Mouse (Mus musculus) CH12.LX (cell line): Measurements from ENCODE around the gene Etv6. TPM values are rescaled to one million over a fixed set of nuclear protein-coding genes. Genes with fewer than 3 reads are reported as not detected.

Source experiments
- DNase-seq: peaks from one replicate; pipeline ENCODE4 v3.0.0-alpha.2; 2013; ENCODE audit errors: extremely low read depth
- H3K27ac ChIP-seq: 2 replicates; pipeline ENCODE4 v1.5.1; 2012; ENCODE audit warnings: low read depth, mild to moderate bottlenecking, control low read depth, moderate library complexity; ENCODE audit not compliant: insufficient read depth
- H3K27me3 ChIP-seq: replicated peaks from 2 replicates; pipeline ENCODE3; 2012; ENCODE audit warnings: inconsistent platforms
- H3K36me3 ChIP-seq, 2 experiments: replicated peaks in 1 of 2; 2 replicates each; pipeline versions ENCODE3 to v1.6.1; 2012; ENCODE audit warnings: inconsistent platforms in 1 of 2, low read length in 1 of 2, mild to moderate bottlenecking in 1 of 2, mixed read lengths in 1 of 2, moderate library complexity in 1 of 2; ENCODE audit not compliant: control insufficient read depth in 1 of 2, insufficient read depth in 1 of 2
- H3K4me1 ChIP-seq, 2 experiments: 2 replicates each; pipeline ENCODE4 v1.6.1; 2012; ENCODE audit warnings: inconsistent platforms in 1 of 2, moderate library complexity in 1 of 2; ENCODE audit not compliant: insufficient read depth in 2 of 2, control insufficient read depth in 1 of 2
- H3K4me2 ChIP-seq: 2 replicates; pipeline ENCODE4 v1.6.1; 2012; ENCODE audit warnings: low read depth, mild to moderate bottlenecking, control low read depth; ENCODE audit not compliant: poor library complexity, insufficient read depth, severe bottlenecking
- H3K4me3 ChIP-seq, 3 experiments: fragments of 150-350 bp in 1 of 3; sonication (generic) in 1 of 3; replicated peaks in 1 of 3; 2 replicates each; pipeline versions ENCODE3 to v1.5.1; 2011 to 2012; ENCODE audit warnings: low read depth in 2 of 3, low read length in 2 of 3, mild to moderate bottlenecking in 2 of 3, moderate library complexity in 2 of 3, control low read depth in 1 of 3, improper control_type of control experiment in 1 of 3, inconsistent platforms in 1 of 3, mixed read lengths in 1 of 3; ENCODE audit not compliant: poor library complexity in 1 of 3
- H3K79me2 ChIP-seq: replicated peaks from 2 replicates; pipeline ENCODE4 v1.6.1; 2012; ENCODE audit warnings: mild to moderate bottlenecking, moderate library complexity; ENCODE audit not compliant: control insufficient read depth, poor library complexity, insufficient read depth, severe bottlenecking; ENCODE audit errors: extremely low read depth
- H3K9ac ChIP-seq: 2 replicates; pipeline ENCODE4 v1.6.1; 2012; ENCODE audit warnings: low read depth, mild to moderate bottlenecking, control low read depth, moderate library complexity; ENCODE audit not compliant: insufficient read depth
- H3K9me3 ChIP-seq: replicated peaks from 2 replicates; pipeline ENCODE3; 2012; ENCODE audit warnings: low read length, inconsistent platforms, mixed read lengths
- BHLHE40 ChIP-seq: IDR thresholded peaks from 2 replicates; pipeline ENCODE4 v1.6.1; 2011; ENCODE audit warnings: mild to moderate bottlenecking, low read depth, low read length, improper control_type of control experiment
- CHD1 ChIP-seq: IDR thresholded peaks from 2 replicates; pipeline ENCODE4 v1.6.1; 2012; ENCODE audit warnings: low read depth, low read length, improper control_type of control experiment, inconsistent platforms
- CHD2 ChIP-seq: IDR thresholded peaks from 2 replicates; pipeline ENCODE4 v1.6.1; 2011; ENCODE audit warnings: low read length, improper control_type of control experiment
- CTCF ChIP-seq, 2 experiments: IDR thresholded peaks in 1 of 2; conservative IDR thresholded peaks in 1 of 2; 2 replicates each; pipeline ENCODE4 v1.5.1; 2011 to 2012; ENCODE audit warnings: low read depth in 2 of 2, low read length in 2 of 2, improper control_type of control experiment in 1 of 2, inconsistent platforms in 1 of 2, mild to moderate bottlenecking in 1 of 2, moderate library complexity in 1 of 2
- E2F4 ChIP-seq: IDR thresholded peaks from 2 replicates; pipeline ENCODE4 v1.6.1; 2011; ENCODE audit warnings: low read depth, low read length, improper control_type of control experiment; ENCODE audit not compliant: insufficient replicate concordance
- ELF1 ChIP-seq: IDR thresholded peaks from 2 replicates; pipeline ENCODE4 v1.6.1; 2014; ENCODE audit warnings: low read depth, mild to moderate bottlenecking, inconsistent platforms, low read length, improper control_type of control experiment
- EP300 ChIP-seq: IDR thresholded peaks from 2 replicates; pipeline ENCODE4 v1.6.1; 2011; ENCODE audit warnings: low read length, improper control_type of control experiment
- ETS1 ChIP-seq: conservative IDR thresholded peaks from 2 replicates; pipeline ENCODE4 v1.6.1; 2012; ENCODE audit warnings: low read depth, mild to moderate bottlenecking, inconsistent platforms, low read length, improper control_type of control experiment, moderate library complexity
- HCFC1 ChIP-seq: IDR thresholded peaks from 2 replicates; pipeline ENCODE4 v1.6.1; 2012; ENCODE audit warnings: low read depth, mild to moderate bottlenecking, inconsistent platforms, low read length, improper control_type of control experiment
- IRF4 ChIP-seq: IDR thresholded peaks from 2 replicates; pipeline ENCODE4 v1.6.1; 2014; ENCODE audit warnings: low read depth, mild to moderate bottlenecking, inconsistent platforms, low read length, improper control_type of control experiment
- JUND ChIP-seq: conservative IDR thresholded peaks from 2 replicates; pipeline ENCODE4 v1.6.1; 2011; ENCODE audit warnings: low read depth, low read length, improper control_type of control experiment
- MAX ChIP-seq: IDR thresholded peaks from 2 replicates; pipeline ENCODE4 v1.6.1; 2011; ENCODE audit warnings: low read length, improper control_type of control experiment
- MEF2A ChIP-seq: IDR thresholded peaks from 2 replicates; pipeline ENCODE4 v1.6.1; 2014; ENCODE audit warnings: low read depth, mild to moderate bottlenecking, inconsistent platforms, low read length, improper control_type of control experiment, borderline replicate concordance
- MXI1 ChIP-seq: IDR thresholded peaks from 2 replicates; pipeline ENCODE4 v1.6.1; 2011; ENCODE audit warnings: mild to moderate bottlenecking, low read depth, low read length, improper control_type of control experiment
- MYC ChIP-seq: IDR thresholded peaks from 2 replicates; pipeline ENCODE4 v1.6.1; 2011; ENCODE audit warnings: low read depth, mild to moderate bottlenecking, improper control_type of control experiment, low read length
- NRF1 ChIP-seq: IDR thresholded peaks from 2 replicates; pipeline ENCODE4 v1.6.1; 2014; ENCODE audit warnings: low read depth, mild to moderate bottlenecking, inconsistent platforms, low read length, improper control_type of control experiment, moderate library complexity
- POLR2A ChIP-seq: IDR thresholded peaks from 2 replicates; pipeline ENCODE4 v1.6.1; 2011; ENCODE audit warnings: low read depth, mild to moderate bottlenecking, improper control_type of control experiment, low read length
- POLR2AphosphoS2 ChIP-seq: IDR thresholded peaks from 2 replicates; pipeline ENCODE4 v1.6.1; 2011; ENCODE audit warnings: low read depth, low read length, improper control_type of control experiment
- RCOR1 ChIP-seq: conservative IDR thresholded peaks from 2 replicates; pipeline ENCODE4 v1.6.1; 2012; ENCODE audit warnings: low read depth, mild to moderate bottlenecking, inconsistent platforms, low read length, improper control_type of control experiment
- SIN3A ChIP-seq: IDR thresholded peaks from 2 replicates; pipeline ENCODE4 v1.6.1; 2012; ENCODE audit warnings: low read length, improper control_type of control experiment, inconsistent platforms
- TCF12 ChIP-seq: IDR thresholded peaks from 2 replicates; pipeline ENCODE4 v1.6.1; 2014; ENCODE audit warnings: low read depth, mild to moderate bottlenecking, inconsistent platforms, low read length, improper control_type of control experiment
- USF2 ChIP-seq: conservative IDR thresholded peaks from 2 replicates; pipeline ENCODE4 v1.6.1; 2011; ENCODE audit warnings: low read depth, low read length, improper control_type of control experiment
- ZNF384 ChIP-seq: IDR thresholded peaks from 2 replicates; pipeline ENCODE4 v1.6.1; 2012; ENCODE audit warnings: low read depth, low read length, improper control_type of control experiment, inconsistent platforms
- dilution Hi-C: fragments of 300-500 bp; cut with MboI; formaldehyde crosslinking; loops from 2 replicates; pipeline ENCODE4 v1.14.3; 2020; ENCODE audit warnings: low sequenced_read_pairs; ENCODE audit not compliant: extremely low pct_unique_long_range_greater_than_20kb, extremely low pct_ligation_motif_present
- in situ Hi-C: fragments of 300-500 bp; cut with MboI; formaldehyde crosslinking; loops from 3 replicates; pipeline ENCODE4 v1.14.3; 2019; ENCODE audit warnings: low sequenced_read_pairs, low pct_ligation_motif_present, low pct_unique_long_range_greater_than_20kb, mixed read lengths
- polyA plus RNA-seq: library from polyadenylated mRNA; unstranded; fragments of >175 nt; gene quantifications from 2 replicates; pipeline ENCODE4 v1.2.1, GENCODE M21; 2012; ENCODE audit warnings: low read depth; ENCODE audit not compliant: insufficient read length
- total RNA-seq, 2 experiments: library from RNA; depleted of rRNA; stranded (reverse); fragments of 300-350 nt in 1 of 2; fragments of >200 nt in 1 of 2; gene quantifications; 2 replicates each; pipeline ENCODE4 v1.2.3; 2012 to 2014

Gene Etv6
- total and polyA plus RNA-seq, 3 experiments: 7.6 to 29.5 (median 10.1) TPM

GRCm38 (mm10) chr6:134167963-134168362 lies 132.5 kb downstream of the Etv6 start:
- no peaks in the 10 kb centered on the region; the same call in 1 of the 2 replicates for H3K79me2 ChIP-seq
- H3K36me3 ChIP-seq: peaks cover 0 to 61% of the 10 kb centered on the region in 2 experiments
- no peaks in the 10 kb centered on the region for H3K27me3 ChIP-seq
- H3K4me2 ChIP-seq: no peak overlapping the region
- H3K4me3 ChIP-seq: no peak overlapping the region
- TF ChIP-seq CHD2 (no peak), CTCF (conservative IDR thresholded peaks at IDR 0.05 in 1 of 2, IDR thresholded peaks at IDR 0.05 in 1 of 2; ENCODE audit: low read depth in 2 of 2, low read length in 2 of 2) (no peak), POLR2AphosphoS2 (no peak), USF2 (no peak), ELF1 (no peak), RCOR1 (no peak)
- dilution Hi-C loops: no loop called here
- DNase-seq: no peak
- no peaks in the 10 kb centered on the region for H3K9me3 ChIP-seq
- H3K4me1 ChIP-seq: peaks cover 0 to 65% of the 10 kb centered on the region in 2 experiments; a peak in 3 of 4 replicates
- in situ Hi-C loops: no loop called here
- H3K27ac ChIP-seq: no peak overlapping the region
- no peak overlapping the region for H3K9ac ChIP-seq

- Histone ChIP-seq H3K27ac (no peak overlapping the region), H3K36me3 (peaks cover 0 to 62% of the 10 kb centered on the region in 2 experiments), H3K27me3 (no peaks in the 10 kb centered on the region), H3K79me2 (no peaks in the 10 kb centered on the region; the same call in 1 of the 2 replicates), H3K4me3 (no peak overlapping the region), H3K9me3 (no peaks in the 10 kb centered on the region)
- in situ Hi-C loops: no loop called here
- DNase-seq: no peak
- dilution Hi-C loops: no loop called here
- TF ChIP-seq HCFC1 (no peak), JUND (no peak), TCF12 (no peak), MYC (no peak), BHLHE40 (no peak), NRF1 (no peak), POLR2AphosphoS2 (no peak), EP300 (no peak), CHD1 (no peak)
- TF ChIP-seq, all 38 proteins: peak for 0
- H3K9ac ChIP-seq: no peak overlapping the region
- peaks cover 0 to 72% of the 10 kb centered on the region in 2 experiments; a peak in 3 of 4 replicates for H3K4me1 ChIP-seq
- H3K4me2 ChIP-seq: no peak overlapping the region
Measured at GRCm38 (mm10) chr6:134168799-134169198, 133.3 kb downstream of the Etv6 start.

- in situ Hi-C loops: no loop called here
- Histone ChIP-seq H3K36me3 (peaks cover 0 to 65% of the 10 kb centered on the region in 2 experiments), H3K9me3 (no peaks in the 10 kb centered on the region), H3K27me3 (no peaks in the 10 kb centered on the region), H3K9ac (no peak overlapping the region), H3K79me2 (no peaks in the 10 kb centered on the region), H3K4me2 (no peak overlapping the region), H3K4me1 (peaks cover 0 to 74% of the 10 kb centered on the region in 2 experiments; a peak in 3 of 4 replicates), H3K4me3 (no peak overlapping the region), H3K27ac (no peak overlapping the region)
- TF ChIP-seq ETS1 (no peak), SIN3A (no peak), JUND (no peak), MEF2A (no peak), MXI1 (no peak), ZNF384 (no peak), CTCF (conservative IDR thresholded peaks at IDR 0.05 in 1 of 2, IDR thresholded peaks at IDR 0.05 in 1 of 2; ENCODE audit: low read depth in 2 of 2, low read length in 2 of 2) (no peak), BHLHE40 (no peak), IRF4 (no peak), CHD2 (no peak), E2F4 (no peak), MAX (no peak), POLR2A (no peak)
- DNase-seq: no peak
- dilution Hi-C loops: no loop called here
Measured at GRCm38 (mm10) chr6:134171235-134171634, 135.7 kb downstream of the Etv6 start.
